Mouse (Mus musculus) G1E (cell line): Measurements from ENCODE around the gene Egfr. TPM values are rescaled to one million over a fixed set of nuclear protein-coding genes. Genes with fewer than 3 reads are reported as not detected.

Experiments used
- ATAC-seq: 2 replicates; pipeline ENCODE4 v1.8.0; 2016; ENCODE audit warnings: mild to moderate bottlenecking; ENCODE audit not compliant: insufficient number of reproducible peaks, poor library complexity, low FRiP score, severe bottlenecking; ENCODE audit errors: extremely low read depth
- DNase-seq: peaks from one replicate; pipeline ENCODE4 v3.0.0; 2012; ENCODE audit warnings: low spot score
- H3K27me3 ChIP-seq: 2 replicates; pipeline ENCODE4 v1.6.1; 2012; ENCODE audit warnings: mild to moderate bottlenecking, low read length, inconsistent platforms; ENCODE audit not compliant: insufficient read depth
- H3K36me3 ChIP-seq: replicated peaks from 2 replicates; pipeline ENCODE3; 2012; ENCODE audit warnings: mild to moderate bottlenecking, inconsistent platforms
- H3K4me1 ChIP-seq: 2 replicates; pipeline ENCODE4 v1.6.1; 2012; ENCODE audit warnings: low read depth, low read length, inconsistent platforms, mixed read lengths; ENCODE audit not compliant: insufficient read depth
- H3K4me3 ChIP-seq: 2 replicates; pipeline ENCODE4 v1.5.1; 2012; ENCODE audit warnings: low read depth, mild to moderate bottlenecking, inconsistent platforms, low read length, moderate library complexity, mixed read lengths
- H3K9me3 ChIP-seq: replicated peaks from 2 replicates; pipeline ENCODE4 v1.6.1; 2012; ENCODE audit warnings: inconsistent platforms
- CTCF ChIP-seq: IDR thresholded peaks from 2 replicates; pipeline ENCODE4 v1.5.1; 2012; ENCODE audit warnings: low read depth, low read length, inconsistent platforms, mixed read lengths
- GATA1 ChIP-seq: IDR thresholded peaks from 2 replicates; pipeline ENCODE4 v1.6.1; 2012; ENCODE audit warnings: borderline replicate concordance, low read length, inconsistent platforms, mixed read lengths
- GATA2 ChIP-seq: IDR thresholded peaks from 2 replicates; pipeline ENCODE4 v1.6.1; 2012; ENCODE audit warnings: low read depth, low read length, inconsistent platforms, borderline replicate concordance
- POLR2AphosphoS5 ChIP-seq: IDR thresholded peaks from 2 replicates; pipeline ENCODE4 v1.6.1; 2012; ENCODE audit warnings: low read depth, low read length, inconsistent platforms; ENCODE audit not compliant: insufficient replicate concordance
- TAL1 ChIP-seq: conservative IDR thresholded peaks from 2 replicates; pipeline ENCODE4 v1.6.1; 2012; ENCODE audit warnings: low read depth, low read length, inconsistent platforms, mixed read lengths
- polyA plus RNA-seq: library from polyadenylated mRNA; stranded (reverse); fragments of >175 nt; gene quantifications from 2 replicates; pipeline ENCODE4 v1.2.3, GENCODE M21; 2012
- total RNA-seq, 2 experiments: library from RNA; stranded (forward) in 1 of 2; stranded (reverse) in 1 of 2; fragments of 200-1000 nt in 1 of 2; fragments of >200 nt in 1 of 2; fragmentation: Nextera tagmentation in 1 of 2; gene quantifications; 2 replicates each; pipeline ENCODE4 v1.2.3; 2014 to 2017

The Egfr gene
- total and polyA plus RNA-seq, 3 experiments: 0.05 TPM; not detected in 2

- DNase-seq: no peak
- Histone ChIP-seq H3K36me3 (no peaks in the 10 kb centered on the region), H3K9me3 (no peaks in the 10 kb centered on the region), H3K4me3 (no peak overlapping the region), H3K4me1 (no peaks in the 10 kb centered on the region), H3K27me3 (no peaks in the 10 kb centered on the region)
- ATAC-seq: no peak
- TF ChIP-seq POLR2AphosphoS5 (no peak), GATA1 (no peak), CTCF (no peak), GATA2 (no peak), TAL1 (no peak)
These were observed 7.9 kb downstream of the Egfr start for GRCm38 (mm10) chr11:16759930-16760329.

GRCm38 (mm10) chr11:16761184-16761583 is 9.2 kb downstream of the Egfr start:
- no peak for ATAC-seq
- H3K27me3 ChIP-seq: no peaks in the 10 kb centered on the region
- no peaks in the 10 kb centered on the region for H3K36me3 ChIP-seq
- no peaks in the 10 kb centered on the region for H3K9me3 ChIP-seq
- no peaks in the 10 kb centered on the region for H3K4me1 ChIP-seq
- no peak for DNase-seq
- no peak overlapping the region for H3K4me3 ChIP-seq
- TF ChIP-seq GATA1 (no peak), POLR2AphosphoS5 (no peak), TAL1 (no peak), GATA2 (no peak), CTCF (no peak)

GRCm38 (mm10) chr11:16766038-16766815 is 14.2 kb downstream of the Egfr start:
- H3K27me3 ChIP-seq: peaks cover 3% of the 10 kb centered on the region; the same call in 1 of the 2 replicates
- no peaks in the 10 kb centered on the region for H3K9me3 ChIP-seq
- no peak for ATAC-seq
- no peak overlapping the region for H3K4me3 ChIP-seq
- no peaks in the 10 kb centered on the region for H3K4me1 ChIP-seq
- H3K36me3 ChIP-seq: no peaks in the 10 kb centered on the region
- TF ChIP-seq CTCF: no peak
- TF ChIP-seq GATA1: no peak
- TF ChIP-seq POLR2AphosphoS5: no peak
- no peak for TF ChIP-seq TAL1
- no peak for TF ChIP-seq GATA2
- no peak for DNase-seq

- ATAC-seq (no peak), DNase-seq (no peak)
These were observed 16.0 kb downstream of the Egfr start for GRCm38 (mm10) chr11:16767984-16768383.

GRCm38 (mm10) chr11:16769276-16769675 is 17.3 kb downstream of the Egfr start:
- no peak for ATAC-seq

More at GRCm38 (mm10) chr11:16767984-16768383, 16.0 kb downstream of the Egfr start:
- Histone ChIP-seq H3K9me3 (no peaks in the 10 kb centered on the region), H3K27me3 (peaks cover 3% of the 10 kb centered on the region; the same call in 1 of the 2 replicates), H3K36me3 (no peaks in the 10 kb centered on the region), H3K4me1 (no peaks in the 10 kb centered on the region), H3K4me3 (no peak overlapping the region)
- TF ChIP-seq TAL1: no peak
- TF ChIP-seq CTCF: no peak
- TF ChIP-seq GATA1: no peak
- no peak for TF ChIP-seq GATA2
- TF ChIP-seq POLR2AphosphoS5: no peak

GRCm38 (mm10) chr11:16769709-16770303 is 17.8 kb downstream of the Egfr start:
- H3K4me1 ChIP-seq: no peaks in the 10 kb centered on the region
- no peaks in the 10 kb centered on the region for H3K36me3 ChIP-seq
- peaks cover 3% of the 10 kb centered on the region; the same call in 1 of the 2 replicates for H3K27me3 ChIP-seq
- DNase-seq (no peak), ATAC-seq (no peak)
- H3K4me3 ChIP-seq: no peak overlapping the region
- H3K9me3 ChIP-seq: no peaks in the 10 kb centered on the region
- TF ChIP-seq GATA1 (no peak), CTCF (no peak), TAL1 (no peak), POLR2AphosphoS5 (no peak), GATA2 (no peak)

More at GRCm38 (mm10) chr11:16769276-16769675, 17.3 kb downstream of the Egfr start:
- Histone ChIP-seq H3K9me3 (no peaks in the 10 kb centered on the region), H3K27me3 (peaks cover 3% of the 10 kb centered on the region; the same call in 1 of the 2 replicates), H3K4me3 (no peak overlapping the region), H3K4me1 (no peaks in the 10 kb centered on the region), H3K36me3 (no peaks in the 10 kb centered on the region)
- no peak for TF ChIP-seq TAL1
- no peak for TF ChIP-seq GATA1
- TF ChIP-seq POLR2AphosphoS5: no peak
- TF ChIP-seq GATA2: no peak
- no peak for TF ChIP-seq CTCF
- no peak for DNase-seq
